Mouse (Mus musculus) C2C12 (cell line): ENCODE data around the gene Zfp831.

Experiments used
- CTCF ChIP-seq: IDR thresholded peaks from one replicate; pipeline ENCODE4 v1.5.1; 2011; ENCODE audit not compliant: control insufficient read depth, insufficient read depth, insufficient read length
- MYOD1 ChIP-seq: IDR thresholded peaks from one replicate; pipeline ENCODE4 v1.6.1; 2011; ENCODE audit warnings: low read depth; ENCODE audit not compliant: control insufficient read depth, insufficient read length
- USF1 ChIP-seq: IDR thresholded peaks from one replicate; pipeline ENCODE4 v1.6.1; 2011; ENCODE audit warnings: low read depth, mild to moderate bottlenecking, control low read depth, moderate library complexity

GRCm38 (mm10) chr2:174636750-174637149, 6.6 kb upstream of the Zfp831 start:
- no peak for TF ChIP-seq CTCF
- no peak for TF ChIP-seq MYOD1
- no peak for TF ChIP-seq USF1
